In genomic region chr3:130758157-130758841, GRCm38 (mm10) we compare ENCODE assay signal across 19 mouse cellular contexts. TPM values are rescaled to one million over a fixed set of nuclear protein-coding genes. Genes with fewer than 3 reads are reported as not detected.
DNase-seq lines count a peak whose midpoint lies in the region; ATAC-seq lines count a peak whose summit lies in the region.
"Had no signal": no experiment of that assay in that cellular context is flagged by ENCODE, and none has a peak within 500 bp of the region (broad histone marks: within the 10 kb centered on the region; RNA-seq: fewer than 3 reads in every experiment).

No protein-coding gene starts in this region.

- H3K4me2 ChIP-seq in forebrain, embryonic 13.5 days, result peak overlapping the region; percentile 48
- H3K4me2 ChIP-seq in midbrain, embryonic 15.5 days, result peak overlapping the region; percentile 3; the same call in 1 of the 2 replicates
- H3K4me2 ChIP-seq: embryonic facial prominence, embryonic 15.5 days; heart, embryonic 12.5 days; liver, embryonic 13.5 days had no signal

- H3K27me3 ChIP-seq in forebrain, embryonic 13.5 days, result no peaks in the 10 kb centered on the region
- no peaks in the 10 kb centered on the region for H3K27me3 ChIP-seq in midbrain, embryonic 15.5 days (replicated peaks)
- H3K27me3 ChIP-seq: CH12.LX; embryonic facial prominence, embryonic 15.5 days; heart, embryonic 12.5 days; liver, embryonic 13.5 days had no signal

- WGBS in forebrain, embryonic 13.5 days, result 12% methylated on average over 15 of the region's 15 CpGs
- WGBS in midbrain, embryonic 15.5 days, result 31% methylated on average over 15 of the region's 15 CpGs

- H3K27ac ChIP-seq in forebrain, embryonic 13.5 days, result peak overlapping the region; percentile 49
- H3K27ac ChIP-seq in midbrain, embryonic 15.5 days, result peak overlapping the region; percentile 31
- H3K27ac ChIP-seq: embryonic facial prominence, embryonic 15.5 days; liver, embryonic 13.5 days had no signal

- peaks cover 19% of the 10 kb centered on the region for H3K4me1 ChIP-seq in forebrain, embryonic 13.5 days
- peaks cover 22% of the 10 kb centered on the region for H3K4me1 ChIP-seq in midbrain, embryonic 15.5 days
- H3K4me1 ChIP-seq: liver, embryonic 13.5 days had no signal

- ATAC-seq in frontal cortex, adult (ENCODE audit: low TSS enrichment), result 0 out of 2 replicates have a peak, but pooled peaks have one; percentile 16
- ATAC-seq in forebrain, embryonic 13.5 days, result peak; percentile 76
- peak; percentile 59 for ATAC-seq in midbrain, embryonic 15.5 days (replicated peaks)
- ATAC-seq: activated CD4-positive, CD25-positive, alpha-beta regulatory T cell, adult 4 months had no signal

- no peaks in the 10 kb centered on the region for H3K36me3 ChIP-seq in forebrain, embryonic 13.5 days (ENCODE audit: poor library complexity, severe bottlenecking)
- H3K36me3 ChIP-seq in midbrain, embryonic 15.5 days (replicated peaks), result no peaks in the 10 kb centered on the region
- H3K36me3 ChIP-seq: embryonic facial prominence, embryonic 15.5 days; heart, embryonic 12.5 days; liver, embryonic 13.5 days had no signal

- H3K9ac ChIP-seq in forebrain, embryonic 13.5 days, result no peak overlapping the region
- H3K9ac ChIP-seq in midbrain, embryonic 15.5 days, result no peak overlapping the region; the same call in 1 of the 2 replicates
- H3K9ac ChIP-seq: embryonic facial prominence, embryonic 15.5 days; heart, embryonic 12.5 days; liver, embryonic 13.5 days had no signal

- H3K4me3 ChIP-seq in forebrain, embryonic 13.5 days, result peak overlapping the region; percentile 11; the same call in 1 of the 2 replicates
- H3K4me3 ChIP-seq in midbrain, embryonic 15.5 days, result no peak overlapping the region
- H3K4me3 ChIP-seq: embryonic facial prominence, embryonic 15.5 days; heart, embryonic 12.5 days; liver, embryonic 13.5 days had no signal

- no peak for DNase-seq in frontal cortex, postnatal 36 days (ENCODE audit: low spot score in 2 of 2)
- DNase-seq in Muller cell, postnatal 12 days (ENCODE audit: inconsistent ontology term), result peak; percentile 51
- DNase-seq in cerebellum, postnatal 10 days, result no peak
- no peak for DNase-seq in cerebellum, adult 18-20 months
- DNase-seq in urinary bladder, adult 18-20 months (ENCODE audit: low spot score in 2 of 2), result no peak
- DNase-seq: adrenal gland, postnatal 25 days; gastrocnemius, postnatal 36 days; heart, postnatal 4 days; kidney, adult 8-10 months; kidney, postnatal 36 days; liver, embryonic 13.5 days; thymus, postnatal 4 days had no signal

- H3K9me3 ChIP-seq in forebrain, embryonic 13.5 days (replicated peaks), result no peaks in the 10 kb centered on the region
- H3K9me3 ChIP-seq in midbrain, embryonic 15.5 days, result no peaks in the 10 kb centered on the region
- H3K9me3 ChIP-seq: embryonic facial prominence, embryonic 15.5 days; heart, embryonic 12.5 days; liver, embryonic 13.5 days had no signal

RNA-seq across cellular contexts. Expression of gene Rpl34, which starts 28.1 kb away (rescaled TPM):
- polyA plus RNA-seq in forebrain, embryonic 13.5 days (2015; fragmentation: Nextera tagmentation; extraction: Ambion mirVana), result 732 and 770 TPM in 2 replicates
- 524 and 551 TPM in 2 replicates for polyA plus RNA-seq in midbrain, embryonic 15.5 days (2015; fragmentation: Nextera tagmentation; extraction: Ambion mirVana)

RNA-seq across cellular contexts. Expression of gene Ostc, which starts 49.1 kb away (rescaled TPM):
- polyA plus RNA-seq in forebrain, embryonic 13.5 days (2015; fragmentation: Nextera tagmentation; extraction: Ambion mirVana), result 281 and 290 TPM in 2 replicates
- polyA plus RNA-seq in midbrain, embryonic 15.5 days (2015; fragmentation: Nextera tagmentation; extraction: Ambion mirVana), result 198 and 209 TPM in 2 replicates

Comparison
In these comparisons a context has a peak if more than half of its experiments do, and no peak if none do; other contexts are left out.
1. ATAC-seq: peak in every context shown above with its lines; median percentile 76 in forebrain, embryonic 13.5 days; 59 in midbrain, embryonic 15.5 days; 16 in frontal cortex, adult.